Mouse (Mus musculus) CH12F3 (cell line): Measurements from ENCODE around the gene Gm12248.

Experiments used
- in situ Hi-C: fragments of 300-500 bp; cut with MboI; formaldehyde crosslinking; loops from 2 replicates; pipeline ENCODE4 v1.14.3; 2020; ENCODE audit warnings: low sequenced_read_pairs

The Gm12248 gene

DNA sequence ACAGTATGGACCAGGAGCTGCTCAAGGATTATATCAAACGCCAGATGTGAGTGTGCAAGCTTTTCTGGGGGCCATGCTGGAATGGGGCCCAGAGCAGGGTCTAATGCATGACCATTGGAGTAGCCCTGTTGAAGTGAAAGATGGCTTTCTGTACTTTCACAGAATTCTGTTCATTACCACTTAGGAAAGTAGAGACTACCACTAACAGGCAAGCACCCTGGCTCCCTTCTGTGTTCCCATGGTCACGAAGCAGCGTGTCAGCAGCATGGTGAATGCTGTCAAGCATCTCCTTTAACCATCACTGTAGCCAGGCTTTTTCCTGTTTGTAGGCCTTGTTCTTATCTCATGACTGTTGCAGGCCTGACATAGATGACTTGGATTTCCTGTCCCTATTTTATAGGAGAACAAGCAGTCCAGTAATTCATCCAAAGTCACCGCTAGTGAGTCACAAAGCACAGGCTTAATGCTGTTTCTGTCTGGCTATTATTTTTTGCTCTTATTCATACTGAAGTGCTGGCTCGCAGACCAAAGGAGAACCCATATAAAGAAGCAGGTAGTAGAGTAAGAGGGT, 50.0 kb downstream of the Gm12248 start:
- in situ Hi-C loops = no loop called here

DNA sequence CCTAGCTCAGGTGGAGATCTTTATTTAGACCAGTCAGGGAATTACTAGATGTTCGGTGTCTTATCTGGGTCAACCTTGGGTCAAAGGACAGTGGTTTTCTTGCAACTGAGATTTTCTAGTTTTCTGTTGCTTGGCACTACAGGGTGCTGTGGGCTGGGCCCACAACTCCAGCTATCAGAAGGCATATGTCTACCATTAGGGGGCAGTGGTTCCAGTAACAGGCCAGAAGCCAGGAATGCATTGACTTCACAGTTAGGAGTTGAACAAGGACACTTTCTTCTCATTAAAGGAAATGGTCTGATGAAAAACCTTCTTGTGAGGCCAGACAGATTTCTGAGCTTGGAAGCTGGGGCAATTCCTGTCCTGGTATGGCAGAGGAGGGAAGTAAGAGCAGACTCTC, 53.9 kb downstream of the Gm12248 start:
- in situ Hi-C loops = no loop called here

DNA sequence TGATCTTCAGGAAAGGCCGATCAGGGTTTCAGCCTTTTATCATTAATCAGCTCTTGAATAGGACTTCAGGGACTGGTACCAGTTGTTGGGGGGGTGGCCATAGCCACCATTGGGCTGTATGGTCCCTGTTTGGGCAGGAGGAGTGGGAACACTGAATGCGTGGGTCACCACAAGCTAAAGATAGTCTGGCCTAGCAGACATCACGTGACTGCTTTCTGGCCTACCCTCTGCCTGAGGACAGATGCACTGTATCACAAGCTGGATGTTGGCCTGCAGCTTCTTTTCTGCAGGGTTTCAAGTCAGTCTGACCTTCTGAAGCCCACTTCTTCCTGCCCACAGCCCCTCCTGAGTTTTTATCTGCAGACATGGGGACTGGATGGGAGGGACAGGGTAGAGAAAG, 59.3 kb downstream of the Gm12248 start:
- in situ Hi-C loops = no loop called here

DNA sequence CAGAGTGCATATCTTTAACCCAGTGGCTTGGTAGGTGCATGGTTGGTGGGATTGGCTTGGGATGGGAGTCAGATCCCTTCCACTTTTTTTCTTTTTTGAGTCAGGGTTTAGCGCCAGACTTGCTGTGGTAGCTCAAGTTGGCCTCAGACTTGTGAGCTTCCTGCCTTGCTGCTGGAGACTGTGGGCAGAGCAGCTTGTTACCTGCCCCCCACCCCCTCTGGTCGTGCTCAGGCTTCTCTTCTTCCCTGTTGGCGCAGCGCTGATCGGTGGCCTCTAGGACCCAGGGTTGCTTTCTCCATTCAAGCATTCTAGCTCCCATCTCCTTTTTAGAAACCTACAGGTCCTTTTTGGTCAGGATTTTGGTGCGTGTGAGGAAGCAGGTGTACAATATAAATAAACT, 61.8 kb downstream of the Gm12248 start:
- in situ Hi-C loops = no loop called here

DNA sequence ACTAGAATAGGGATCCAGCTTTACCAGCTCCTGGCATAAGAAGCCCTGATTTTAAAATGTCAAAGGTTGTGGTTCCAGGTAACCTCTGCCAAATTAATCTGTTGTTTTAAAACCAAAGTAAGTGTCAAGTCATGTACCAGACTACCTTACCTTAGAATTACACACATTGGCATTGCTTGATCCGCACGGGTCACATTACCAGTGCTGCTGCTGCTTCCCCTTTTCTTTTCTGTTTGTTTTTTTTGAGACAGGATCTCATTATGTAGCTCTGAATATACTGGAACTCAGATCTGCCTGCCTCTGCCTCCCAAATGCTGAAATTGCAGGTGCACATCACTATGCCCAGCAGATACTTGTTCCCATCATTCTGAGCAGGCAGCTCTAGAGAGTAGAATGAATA, 63.1 kb downstream of the Gm12248 start:
- in situ Hi-C loops = no loop called here

GRCm38 (mm10) chr11:58028981-58029380, 64.0 kb downstream of the Gm12248 start:
- in situ Hi-C loops = no loop called here

- in situ Hi-C loops = no loop called here
Measured at GRCm38 (mm10) chr11:58026860-58027259, 66.1 kb downstream of the Gm12248 start.

DNA sequence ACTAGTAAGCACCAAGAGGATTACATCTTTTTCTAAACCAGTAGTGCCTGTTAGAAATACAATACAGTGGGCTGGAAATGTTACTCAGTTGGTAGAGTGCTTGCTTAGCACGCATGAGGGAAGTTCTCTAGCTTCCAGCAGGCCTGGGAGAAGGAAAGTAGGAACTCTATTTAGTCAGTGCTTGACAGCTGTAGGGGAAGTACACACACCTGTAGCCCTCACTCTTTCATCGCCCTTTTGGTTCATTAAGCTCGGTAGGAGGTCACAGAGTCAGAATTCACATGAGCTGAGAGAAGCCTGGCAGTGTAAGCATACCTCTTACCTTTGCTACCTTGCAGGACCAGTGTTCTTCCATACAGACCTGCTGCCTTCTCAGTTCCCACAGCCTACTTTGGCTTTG, 66.6 kb downstream of the Gm12248 start:
- in situ Hi-C loops = no loop called here

DNA sequence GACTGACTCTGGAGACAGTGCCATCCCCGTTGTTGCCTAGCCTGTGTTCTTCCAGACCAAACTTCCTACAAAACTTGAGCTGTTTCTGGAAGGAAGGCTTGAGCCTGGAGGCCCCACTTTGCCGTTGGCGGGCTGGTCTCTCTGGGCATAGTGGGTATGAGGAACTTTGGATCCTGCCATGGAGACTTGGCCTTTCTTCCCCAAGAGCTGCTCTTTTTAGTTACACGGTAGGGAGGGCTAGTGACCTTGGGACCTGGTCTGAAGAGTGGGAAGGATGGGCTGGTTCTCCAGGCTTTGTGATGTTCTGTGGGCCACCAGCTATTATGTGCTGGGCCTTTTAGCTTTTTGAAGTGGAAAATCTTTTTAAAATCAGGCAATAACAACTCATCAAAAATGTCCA, 67.1 kb downstream of the Gm12248 start:
- in situ Hi-C loops = no loop called here

DNA sequence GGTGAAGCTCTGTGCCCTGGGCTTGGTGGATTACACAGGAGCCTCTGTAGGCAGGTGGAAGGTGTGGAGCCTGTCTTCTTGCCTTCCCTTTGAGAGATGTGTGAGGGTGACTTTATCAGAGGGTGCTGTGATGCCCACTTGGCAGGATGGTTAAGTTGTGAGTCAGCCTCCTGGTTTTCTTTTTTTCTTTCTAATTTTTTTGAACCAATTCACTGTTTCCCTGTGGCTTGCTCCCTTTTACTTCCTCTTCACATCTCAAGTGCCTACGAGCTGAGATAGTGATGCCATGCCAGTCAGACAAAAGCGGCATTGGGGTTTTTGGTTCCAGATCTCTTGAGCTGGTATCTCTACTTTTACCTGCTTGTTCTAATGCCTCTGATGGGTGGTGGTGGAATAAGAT, 68.3 kb downstream of the Gm12248 start:
- in situ Hi-C loops = no loop called here

DNA sequence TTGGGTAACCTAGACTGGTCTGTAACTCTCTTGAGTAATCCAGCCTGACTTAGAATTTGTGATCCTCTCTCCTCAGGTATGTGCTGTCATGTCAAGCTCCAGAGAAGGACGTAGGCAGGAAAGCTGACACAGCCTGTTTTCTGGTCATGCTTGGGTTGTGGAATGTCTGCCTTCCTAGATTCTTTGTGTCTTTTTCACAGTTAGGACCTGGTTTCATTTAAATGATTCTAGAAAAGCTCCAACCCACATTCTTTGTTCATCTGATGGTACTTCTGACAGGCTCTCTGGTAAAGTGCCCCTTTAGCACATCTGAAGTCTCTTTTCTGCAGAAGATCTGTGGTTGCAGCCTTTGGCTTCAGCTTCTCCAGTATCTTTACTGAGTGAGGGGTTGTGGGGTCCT, 68.7 kb downstream of the Gm12248 start:
- in situ Hi-C loops = no loop called here

DNA sequence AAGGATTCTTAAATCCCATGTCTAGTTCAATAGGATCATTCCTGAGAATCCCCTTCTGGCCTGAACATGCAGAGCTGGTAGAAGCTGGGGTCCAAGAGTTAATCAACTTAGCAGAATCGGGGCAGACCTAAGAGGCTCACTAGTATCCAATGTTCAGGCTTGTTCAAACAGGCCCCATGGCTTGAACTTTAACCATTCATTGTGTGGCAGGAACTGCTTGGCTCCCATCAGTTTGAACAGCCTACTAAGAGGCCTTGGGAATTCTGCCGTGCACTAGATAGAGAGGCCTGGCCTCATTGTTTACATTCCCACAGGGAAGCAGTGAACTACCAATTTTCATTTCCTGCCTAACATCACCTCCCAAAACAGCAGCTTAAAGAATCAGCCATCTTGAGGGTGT, 71.3 kb downstream of the Gm12248 start:
- in situ Hi-C loops = no loop called here

DNA sequence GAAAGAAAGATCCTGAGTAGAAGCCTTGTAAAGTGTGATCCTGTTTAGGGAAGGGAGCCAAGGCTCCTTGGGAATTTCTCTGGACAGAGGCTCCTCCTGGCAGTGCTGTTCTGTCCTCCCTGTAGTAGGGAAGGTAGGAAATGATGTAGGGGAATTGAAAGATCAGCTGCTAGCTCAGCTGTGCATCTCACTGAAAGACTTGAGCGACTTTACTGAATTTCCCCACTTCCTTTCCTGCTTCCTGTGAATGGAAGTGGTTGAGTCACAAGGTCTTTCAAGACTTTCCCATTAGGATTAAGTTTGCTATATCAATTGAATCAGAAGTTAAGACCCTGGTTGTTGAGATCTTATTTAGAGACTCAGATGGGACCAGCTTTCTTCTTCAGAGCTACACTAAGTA, 71.8 kb downstream of the Gm12248 start:
- in situ Hi-C loops = no loop called here

- in situ Hi-C loops = no loop called here
Measured at GRCm38 (mm10) chr11:58018701-58019100, 74.2 kb downstream of the Gm12248 start.

- in situ Hi-C loops = no loop called here
Measured at GRCm38 (mm10) chr11:58018287-58018686, 74.6 kb downstream of the Gm12248 start.

DNA sequence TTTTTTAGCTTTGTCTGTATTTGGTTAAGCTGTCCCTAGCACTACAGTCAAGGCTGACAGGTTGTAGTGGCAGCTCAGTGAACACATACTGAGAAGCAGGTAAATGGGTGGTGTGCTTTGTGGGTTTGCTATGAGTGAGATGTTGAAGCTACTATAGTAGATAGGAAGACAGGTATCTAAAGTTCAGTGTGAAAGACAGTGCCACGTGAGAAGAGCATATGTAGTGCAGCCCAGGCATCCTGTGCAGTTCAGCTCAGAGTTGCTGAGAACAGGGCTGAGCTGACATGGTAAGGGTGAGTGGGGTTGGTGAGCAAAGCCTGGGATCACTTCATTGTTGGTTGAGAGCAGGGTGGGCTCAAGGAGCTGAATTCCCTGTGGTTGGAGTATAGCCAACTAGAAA, 75.5 kb downstream of the Gm12248 start:
- in situ Hi-C loops = no loop called here

- in situ Hi-C loops = no loop called here
Measured at GRCm38 (mm10) chr11:58016371-58016770, 76.6 kb downstream of the Gm12248 start.

GRCm38 (mm10) chr11:58015339-58015738, 77.6 kb downstream of the Gm12248 start:
- in situ Hi-C loops = no loop called here

- in situ Hi-C loops = no loop called here
Measured at GRCm38 (mm10) chr11:58014604-58015003, 78.3 kb downstream of the Gm12248 start.
